Comparison of ENCODE assay signal across 9 mouse cellular contexts in the genomic region with DNA sequence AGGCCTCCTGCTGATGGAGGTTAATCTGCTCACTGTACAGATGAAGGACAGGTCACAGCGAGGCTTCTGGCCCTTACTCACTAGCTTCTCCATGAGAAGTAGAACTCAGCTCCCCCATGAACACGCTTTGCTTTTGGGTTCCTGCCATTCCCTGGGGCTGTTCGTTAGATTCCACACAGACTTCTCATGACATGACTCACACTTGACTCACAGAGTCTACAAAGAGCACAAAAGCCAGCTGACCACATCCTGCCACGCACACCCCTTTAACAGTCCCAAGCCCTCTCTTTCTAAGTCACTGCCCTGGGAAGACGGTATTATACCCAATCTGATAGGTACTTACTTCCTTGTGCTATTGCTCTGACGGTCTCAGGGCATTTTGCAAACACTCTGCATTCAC.
DNase-seq lines count a peak whose midpoint lies in the region; ATAC-seq and TF ChIP-seq lines count a peak whose summit lies in the region.
"Had no signal": no experiment of that assay in that cellular context is flagged by ENCODE, and none has a peak within 500 bp of the region (broad histone marks: within the 10 kb centered on the region; RNA-seq: fewer than 3 reads in every experiment).

No protein-coding gene starts in this region.

- ATAC-seq in embryonic facial prominence, embryonic 14.5 days (ENCODE audit: low read depth): no peak
- no peak for ATAC-seq in liver, postnatal 0 days

- no peak for TF ChIP-seq CTCF in liver, postnatal 0 days (IDR thresholded peaks at IDR 0.05; ENCODE audit: low read depth)

- peak; percentile 40 for DNase-seq in embryonic facial prominence, embryonic 14.5 days (ENCODE audit: low spot score)
- no peak for DNase-seq in embryonic facial prominence, embryonic 10.5 days (ENCODE audit: low spot score)
- DNase-seq in urinary bladder, postnatal 14 days (ENCODE audit: low spot score): peak; percentile 81
- DNase-seq in urinary bladder, postnatal 10 days (ENCODE audit: low spot score): no peak
- peak; percentile 71 for DNase-seq in induced T-regulatory cell, adult 2 months (ENCODE audit: low read depth)
- DNase-seq in right cerebral cortex, adult 18-20 months: no peak
- DNase-seq in liver, postnatal 0 days: no peak
- no peak for DNase-seq in frontal cortex, postnatal 10 days (ENCODE audit: low spot score in 2 of 2)

- no peak overlapping the region for H3K4me3 ChIP-seq in embryonic facial prominence, embryonic 14.5 days (ENCODE audit: low read depth, low read length)
- no peak overlapping the region for H3K4me3 ChIP-seq in embryonic facial prominence, embryonic 10.5 days
- no peak overlapping the region for H3K4me3 ChIP-seq in liver, postnatal 0 days (ENCODE audit: low read depth, low read length)
- H3K4me3 ChIP-seq: hindbrain, embryonic 15.5 days had no signal

- no peak overlapping the region for H3K9ac ChIP-seq in embryonic facial prominence, embryonic 14.5 days (ENCODE audit: low read depth, low read length)
- no peak overlapping the region for H3K9ac ChIP-seq in liver, postnatal 0 days (replicated peaks)
- H3K9ac ChIP-seq: hindbrain, embryonic 15.5 days had no signal

- no peaks in the 10 kb centered on the region for H3K9me3 ChIP-seq in embryonic facial prominence, embryonic 14.5 days (ENCODE audit: control insufficient read depth, low read length)
- H3K9me3 ChIP-seq in embryonic facial prominence, embryonic 10.5 days: no peaks in the 10 kb centered on the region
- no peaks in the 10 kb centered on the region for H3K9me3 ChIP-seq in liver, postnatal 0 days (ENCODE audit: low read length)
- H3K9me3 ChIP-seq: hindbrain, embryonic 15.5 days had no signal

- no peaks in the 10 kb centered on the region for H3K4me1 ChIP-seq in embryonic facial prominence, embryonic 14.5 days (ENCODE audit: control insufficient read depth, insufficient read depth, low read length)
- H3K4me1 ChIP-seq in embryonic facial prominence, embryonic 10.5 days: peaks cover 18% of the 10 kb centered on the region
- H3K4me1 ChIP-seq in liver, postnatal 0 days (ENCODE audit: insufficient read depth): no peaks in the 10 kb centered on the region; the same call in 1 of the 2 replicates
- H3K4me1 ChIP-seq: hindbrain, embryonic 15.5 days had no signal

- H3K27ac ChIP-seq in embryonic facial prominence, embryonic 14.5 days (replicated peaks; ENCODE audit: low read depth, low read length): no peak overlapping the region
- no peak overlapping the region for H3K27ac ChIP-seq in embryonic facial prominence, embryonic 10.5 days (replicated peaks)
- H3K27ac ChIP-seq in liver, postnatal 0 days (ENCODE audit: low read depth): no peak overlapping the region
- H3K27ac ChIP-seq: hindbrain, embryonic 15.5 days had no signal

- H3K4me2 ChIP-seq in embryonic facial prominence, embryonic 14.5 days (ENCODE audit: low read depth, low read length): no peak overlapping the region
- H3K4me2 ChIP-seq in liver, postnatal 0 days (ENCODE audit: low read depth, low read length): no peak overlapping the region
- H3K4me2 ChIP-seq: hindbrain, embryonic 15.5 days had no signal

- no peaks in the 10 kb centered on the region for H3K36me3 ChIP-seq in embryonic facial prominence, embryonic 14.5 days (ENCODE audit: control insufficient read depth, insufficient read depth, low read length)
- no peaks in the 10 kb centered on the region for H3K36me3 ChIP-seq in embryonic facial prominence, embryonic 10.5 days (replicated peaks)
- no peaks in the 10 kb centered on the region for H3K36me3 ChIP-seq in liver, postnatal 0 days (replicated peaks; ENCODE audit: insufficient read depth, low read length)
- H3K36me3 ChIP-seq: hindbrain, embryonic 15.5 days had no signal

- TF ChIP-seq EP300 in liver, postnatal 0 days (IDR thresholded peaks at IDR 0.05; ENCODE audit: low read depth): no peak

- no peaks in the 10 kb centered on the region for H3K27me3 ChIP-seq in embryonic facial prominence, embryonic 14.5 days (replicated peaks; ENCODE audit: control insufficient read depth, insufficient read depth, low read length)
- H3K27me3 ChIP-seq in embryonic facial prominence, embryonic 10.5 days (replicated peaks; ENCODE audit: low read depth, poor library complexity, severe bottlenecking): no peaks in the 10 kb centered on the region
- no peaks in the 10 kb centered on the region for H3K27me3 ChIP-seq in liver, postnatal 0 days (ENCODE audit: insufficient read depth, low read length)
- H3K27me3 ChIP-seq: hindbrain, embryonic 15.5 days had no signal

- WGBS in embryonic facial prominence, embryonic 14.5 days: 56% methylated on average over 6 of the region's 6 CpGs
- WGBS in embryonic facial prominence, embryonic 10.5 days: 76% methylated on average over 6 of the region's 6 CpGs
- 40% methylated on average over 6 of the region's 6 CpGs for WGBS in liver, postnatal 0 days (ENCODE audit: insufficient replicate concordance)

Comparison
In these comparisons a context has a peak if more than half of its experiments do, and no peak if none do; other contexts are left out.
1. DNase-seq: peak in embryonic facial prominence, embryonic 14.5 days (single experiment), urinary bladder, postnatal 14 days (single experiment) and induced T-regulatory cell, adult 2 months (single experiment); none in embryonic facial prominence, embryonic 10.5 days (single experiment), urinary bladder, postnatal 10 days (single experiment), right cerebral cortex, adult 18-20 months (single experiment), liver, postnatal 0 days (single experiment) and frontal cortex, postnatal 10 days (0 of 2).